Mouse (Mus musculus) urinary bladder, postnatal 14 days (tissue): ENCODE measurements at regions not wholly inside any gene's neighbourhood (a gene's known extent, or its start where the extent isn't known, plus 50 kb on each side); places are given as distances from the start of the nearest gene placed in this dataset.

Experiments used
- DNase-seq: peaks from one replicate; pipeline ENCODE4 v3.0.0; 2021; ENCODE audit warnings: low spot score

DNA sequence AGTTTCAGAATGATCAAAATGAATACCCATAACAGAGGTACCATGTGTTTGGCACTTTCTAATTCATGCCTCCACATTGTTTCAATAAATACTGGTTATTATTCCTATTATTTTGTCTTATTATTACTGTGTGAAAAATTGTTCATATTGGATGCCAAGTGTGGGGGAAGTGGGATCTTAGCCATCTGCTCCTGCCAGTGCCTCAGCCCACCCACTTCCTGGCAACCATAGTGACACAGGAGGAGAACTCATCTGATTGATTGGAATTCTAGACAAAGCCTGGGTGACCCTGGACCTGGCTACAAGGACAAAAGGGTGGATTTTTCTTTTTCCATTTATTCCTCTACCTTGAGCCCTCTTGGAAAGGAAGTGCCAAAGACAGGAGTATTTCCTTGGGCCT, 2886.8 kb upstream of the Lrrc6 start:
- no peak for DNase-seq

DNA sequence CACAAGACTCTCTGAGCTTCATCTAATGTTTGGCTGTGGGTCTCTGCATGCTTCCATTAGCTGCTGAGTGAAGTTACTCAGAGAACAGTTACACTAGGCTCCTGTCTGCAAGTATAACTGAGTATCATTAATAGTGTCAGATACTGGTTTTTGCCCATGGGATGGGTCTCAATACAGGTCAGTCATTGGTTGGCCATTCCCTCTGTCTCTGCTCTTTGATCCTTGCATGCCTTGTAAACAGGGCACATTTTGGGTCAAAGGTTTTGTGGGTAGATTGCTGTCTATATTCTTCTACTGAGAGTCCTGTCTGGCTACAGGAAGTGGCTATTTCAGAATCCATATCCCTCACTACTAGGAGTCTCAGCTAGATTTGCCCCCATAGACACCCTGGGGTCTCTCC, 2864.7 kb upstream of the Lrrc6 start:
- DNase-seq, result no peak

DNA sequence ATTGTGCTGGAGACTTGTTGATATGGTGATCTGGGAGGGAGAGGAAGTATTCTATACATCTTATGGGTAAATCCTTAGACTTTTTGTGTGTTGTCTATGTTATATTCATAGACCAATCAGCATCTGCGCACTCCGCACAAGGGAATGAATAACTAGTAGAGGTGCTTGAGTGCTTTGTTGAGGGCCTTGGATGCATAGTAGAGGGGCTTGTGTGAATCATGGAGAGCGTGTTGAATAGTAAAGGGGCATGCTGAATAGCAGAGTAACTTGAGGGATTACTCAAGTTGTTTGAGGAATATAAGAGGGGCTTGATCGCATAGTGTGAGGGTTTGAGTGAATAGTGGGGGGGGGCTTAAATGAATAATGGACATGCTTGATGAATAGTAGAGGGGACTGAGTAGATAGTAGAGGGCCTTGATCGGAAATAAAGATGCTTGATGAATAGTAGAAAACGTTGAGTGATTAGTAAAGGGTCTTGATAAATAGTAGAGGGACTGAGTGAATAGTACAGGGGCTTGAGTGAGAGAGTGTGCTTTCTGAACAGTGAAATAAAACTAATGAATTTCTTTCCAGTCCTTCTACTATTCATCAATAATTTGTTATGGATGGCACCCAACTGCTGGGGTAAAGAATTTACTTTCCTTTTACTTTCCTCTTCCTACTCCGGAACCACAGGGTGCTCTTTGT, 2849.5 kb upstream of the Lrrc6 start:
- DNase-seq, result no peak

DNA sequence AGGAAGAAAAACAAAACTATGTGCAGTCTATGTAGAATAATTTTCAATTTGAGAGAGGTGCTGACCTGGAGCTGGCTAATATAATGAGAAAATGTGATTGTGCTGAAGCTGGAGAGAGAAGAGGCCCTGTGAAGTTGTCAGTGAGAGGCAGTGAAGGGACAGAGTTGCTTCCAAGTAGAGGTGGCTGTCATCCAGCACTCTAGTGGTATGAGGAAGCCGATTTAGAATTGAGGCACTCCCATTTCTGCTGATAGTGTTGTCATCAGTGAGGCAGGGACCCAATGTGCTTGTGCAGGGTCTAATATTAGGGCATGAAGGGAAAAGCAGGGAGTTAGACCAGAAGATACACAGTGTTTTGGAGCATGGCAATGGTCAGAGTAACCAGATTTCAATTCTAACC, 2845.4 kb upstream of the Lrrc6 start:
- no peak for DNase-seq

DNA sequence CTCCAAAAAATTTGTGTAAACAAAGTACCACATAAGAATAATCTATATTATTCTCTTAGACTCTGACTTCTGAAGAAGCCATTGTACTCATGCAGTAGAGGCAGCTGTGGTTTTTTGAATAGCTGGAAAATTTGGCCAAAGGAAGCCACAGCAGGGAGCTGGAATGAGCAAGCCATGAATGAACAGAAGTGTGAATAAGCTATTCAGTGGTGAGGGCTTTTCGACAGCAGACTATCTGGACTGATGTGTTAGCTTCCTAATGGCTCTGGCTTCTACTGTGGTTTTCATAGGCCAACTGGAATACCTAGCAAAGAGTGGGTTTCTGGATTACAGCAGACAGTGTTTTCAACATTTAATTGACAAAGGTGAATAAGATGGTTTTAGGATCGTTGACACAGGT, 2842.0 kb upstream of the Lrrc6 start:
- no peak for DNase-seq

DNA sequence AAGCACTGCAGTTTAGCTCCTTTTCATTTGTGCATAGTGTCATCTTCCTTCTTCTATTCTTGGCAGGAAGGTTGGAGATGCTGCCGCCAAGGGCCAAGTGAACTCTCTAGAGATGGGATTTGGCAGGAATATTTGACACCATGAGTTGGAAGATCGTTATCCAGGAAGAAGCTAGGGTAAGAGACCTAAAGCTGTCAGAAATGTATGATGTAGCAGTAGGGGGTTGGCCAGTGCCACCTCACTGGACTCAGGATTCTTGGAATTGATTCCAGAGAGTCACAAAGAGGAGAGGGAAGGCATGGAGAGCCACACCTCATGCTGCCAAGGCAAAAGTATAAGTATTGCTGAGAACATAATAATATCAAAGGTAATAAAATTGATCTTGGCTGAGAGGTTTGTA, 2835.8 kb upstream of the Lrrc6 start:
- DNase-seq, result no peak

DNA sequence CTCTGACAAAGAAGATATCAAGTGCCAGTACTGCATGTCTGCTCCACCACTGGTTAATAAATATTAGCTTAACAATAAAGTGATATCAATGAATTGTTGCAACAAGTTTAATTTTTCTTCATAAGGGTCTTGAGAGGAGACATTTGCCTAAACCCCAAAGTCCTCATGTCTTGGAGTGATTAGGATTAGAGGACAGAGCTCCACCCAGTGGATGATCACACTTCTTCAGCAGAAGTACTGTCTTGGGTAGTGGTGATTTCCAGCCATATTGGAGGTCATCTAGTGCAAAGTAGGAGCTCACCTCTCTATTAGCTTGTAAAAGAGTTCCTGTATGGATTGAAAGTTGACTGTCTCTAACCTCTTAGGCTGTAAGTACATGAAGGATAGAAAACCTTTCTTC, 2825.8 kb upstream of the Lrrc6 start:
- DNase-seq, result no peak

DNA sequence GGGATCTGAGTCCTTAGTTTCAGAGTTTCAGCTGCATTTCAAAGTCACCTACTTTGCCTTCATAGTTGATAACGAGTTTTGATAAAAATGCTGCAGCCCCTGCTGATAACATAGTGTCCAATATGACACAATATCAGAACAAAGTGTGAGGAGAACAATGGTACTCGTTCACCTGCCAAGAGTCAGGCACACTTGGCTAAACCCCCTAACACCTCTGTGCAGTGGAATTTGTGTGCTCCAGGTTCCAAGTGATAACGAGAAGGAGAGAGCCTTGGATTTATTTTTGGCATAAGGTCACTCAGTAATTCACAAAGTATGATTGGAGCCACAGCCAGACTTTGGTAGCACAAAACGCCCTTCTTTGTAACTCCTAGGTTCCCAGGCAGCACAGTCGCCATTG, 2802.4 kb upstream of the Lrrc6 start:
- no peak for DNase-seq

DNA sequence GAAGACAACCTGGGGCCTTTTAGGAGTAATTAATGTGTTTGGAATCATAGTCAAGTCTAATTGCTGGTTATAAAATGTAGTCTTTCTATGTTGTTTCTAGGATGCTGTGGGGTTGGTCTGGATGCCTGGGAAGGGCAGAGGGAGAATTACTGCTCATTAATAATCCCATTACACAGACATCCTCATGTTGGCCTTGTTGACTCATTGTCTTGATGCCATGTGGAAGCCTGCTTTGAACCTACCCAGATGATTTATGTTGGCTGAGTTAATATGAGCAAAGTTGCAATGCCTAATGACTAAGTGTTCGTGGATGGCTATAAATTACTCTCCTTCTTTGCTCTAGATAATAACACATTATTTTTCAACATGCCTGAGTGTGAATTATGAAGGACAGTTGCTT, 2790.6 kb upstream of the Lrrc6 start:
- DNase-seq, result no peak

DNA sequence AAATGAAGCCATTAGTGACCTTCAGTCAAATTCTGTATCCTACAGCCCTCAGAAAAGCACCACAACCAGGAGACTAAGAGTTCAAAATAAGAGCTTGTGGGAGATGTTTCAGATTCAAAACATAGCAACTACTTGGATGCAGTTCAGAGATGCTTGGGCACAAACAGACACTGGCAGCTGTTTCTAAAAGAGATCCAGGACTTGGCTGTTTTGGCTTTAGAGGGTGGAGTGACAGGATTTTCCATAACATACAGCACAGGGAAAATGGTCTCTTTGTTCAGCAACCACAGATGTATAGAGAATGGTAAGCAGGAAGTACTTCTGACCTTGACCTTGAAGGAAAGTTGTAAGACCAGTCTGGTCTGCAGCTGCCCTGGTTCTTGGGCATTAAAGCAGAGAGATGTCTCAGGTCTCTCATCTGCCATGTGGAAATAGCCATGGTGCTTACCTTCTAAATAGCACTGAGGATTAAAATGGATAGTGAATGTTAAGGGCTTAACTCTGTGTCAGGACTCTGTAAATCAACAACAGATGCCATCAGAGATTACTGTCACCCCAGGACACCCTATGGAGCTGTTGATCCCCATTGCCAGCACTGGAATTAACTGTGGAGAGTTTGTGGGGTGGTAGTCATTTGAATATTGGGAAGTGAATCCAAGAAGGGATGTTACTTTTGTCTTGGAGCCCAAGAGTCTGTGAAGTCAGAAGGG, 2775.0 kb upstream of the Lrrc6 start:
- DNase-seq, result no peak

DNA sequence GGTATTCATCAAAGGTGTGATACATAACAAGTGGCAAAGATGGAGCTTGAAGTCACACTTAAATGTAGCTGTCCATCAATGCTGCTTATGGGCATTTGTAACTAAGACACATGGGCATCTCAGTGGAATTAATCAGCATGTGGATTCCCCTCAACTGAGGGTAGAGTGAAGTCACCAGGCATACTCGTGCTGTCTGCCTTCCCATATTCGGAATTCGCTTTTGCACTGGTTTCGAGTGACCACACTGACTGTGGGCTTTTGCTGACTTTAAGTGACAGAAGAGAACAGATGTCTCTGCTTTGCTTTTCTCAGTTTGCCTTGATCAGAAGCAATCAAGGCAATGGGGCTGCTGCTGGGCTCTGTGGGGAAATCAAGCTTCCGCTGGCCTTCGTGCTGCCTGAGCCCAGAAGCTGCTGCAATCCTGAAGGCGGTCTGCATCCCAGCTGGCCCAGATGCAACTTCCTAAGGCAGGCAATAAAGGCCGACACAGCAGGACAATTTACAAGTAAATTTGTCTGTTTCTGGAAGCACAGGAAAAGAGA, 2773.6 kb upstream of the Lrrc6 start:
- peak; percentile 3 for DNase-seq

DNA sequence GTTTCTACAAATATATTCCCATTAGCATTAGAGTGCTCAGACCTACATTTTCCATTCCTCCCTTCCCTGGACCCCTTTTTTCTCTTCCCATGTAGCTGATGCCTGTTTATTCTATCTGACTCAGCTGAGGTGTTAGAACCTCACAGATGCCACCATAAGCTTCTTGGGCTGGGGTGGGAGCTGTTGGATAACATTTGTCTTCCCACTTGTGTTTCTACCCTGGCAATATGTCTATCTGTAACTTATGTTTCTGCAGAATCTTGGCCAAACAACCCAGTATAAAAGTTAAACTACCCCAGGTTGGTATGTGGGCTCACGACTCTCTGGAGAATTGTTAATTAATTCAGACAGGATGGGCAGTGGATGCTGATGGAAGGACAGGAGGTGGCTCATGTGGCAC, 2772.8 kb upstream of the Lrrc6 start:
- DNase-seq, result no peak

DNA sequence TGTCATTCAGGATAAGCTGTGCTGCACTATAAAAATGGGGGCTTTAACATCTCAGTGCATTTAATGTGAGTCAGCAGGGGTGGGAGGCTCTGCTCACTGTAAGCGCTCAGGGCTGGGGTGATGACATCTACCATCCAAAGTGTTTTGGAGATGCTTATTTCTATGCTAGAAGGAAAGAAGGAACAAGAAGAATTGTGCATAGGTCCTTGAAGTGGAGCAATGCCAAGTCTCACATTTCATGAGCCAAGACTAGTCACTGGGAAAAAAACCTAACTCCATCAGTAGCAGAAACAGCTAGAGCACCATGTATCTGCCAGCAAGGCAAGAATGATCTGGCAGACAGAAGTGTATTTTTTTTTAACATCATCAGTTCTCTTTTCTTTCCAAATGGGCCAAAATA, 2761.2 kb upstream of the Lrrc6 start:
- no peak for DNase-seq

DNA sequence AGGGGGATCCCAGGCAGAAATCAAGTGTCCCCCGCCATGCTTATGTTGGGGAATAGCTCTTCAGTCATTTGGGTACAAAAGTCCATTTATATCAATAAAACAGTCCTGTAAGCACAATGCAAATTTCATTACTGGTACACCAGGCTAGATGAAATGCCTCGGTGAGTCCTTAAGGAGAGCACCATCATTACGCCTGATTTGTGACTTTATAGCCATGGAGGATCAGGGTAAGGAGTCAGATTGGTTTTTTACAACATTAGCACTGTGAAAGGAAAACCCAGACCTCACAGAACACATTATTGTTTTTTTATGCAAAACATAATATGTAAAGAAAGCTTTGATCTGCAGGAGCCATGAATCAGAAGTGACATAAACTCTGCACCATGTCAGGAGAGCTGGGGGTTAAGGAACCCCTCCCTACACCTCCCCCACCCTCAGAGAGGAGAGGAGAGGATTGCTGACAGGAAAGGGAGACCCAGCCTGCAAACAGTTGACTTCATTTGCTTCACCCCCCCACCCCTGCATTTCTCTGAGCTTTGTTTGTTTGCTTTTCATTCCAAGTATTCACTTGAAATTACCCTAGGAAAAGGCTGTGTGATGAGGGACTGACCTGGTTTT, 2756.6 kb upstream of the Lrrc6 start:
- DNase-seq, result no peak

DNA sequence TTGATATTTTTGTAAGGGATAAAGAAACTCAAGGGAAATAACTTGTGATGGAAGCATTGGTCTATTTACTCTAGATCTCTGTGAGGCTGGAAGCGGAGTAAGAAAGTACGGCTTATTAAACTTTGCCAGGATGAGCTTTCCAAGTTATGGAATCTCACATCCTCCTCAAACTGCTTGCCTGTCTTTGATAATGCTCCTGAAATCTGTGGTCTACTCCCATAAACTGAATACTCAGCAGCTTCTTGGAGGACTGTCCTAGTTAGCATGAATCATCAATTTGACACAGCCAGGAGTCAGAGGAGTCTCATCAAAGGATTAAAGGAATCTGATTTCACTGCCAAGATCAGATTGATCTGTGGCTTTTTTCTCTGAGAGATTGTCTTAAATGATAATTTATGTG, 2753.0 kb upstream of the Lrrc6 start:
- DNase-seq, result no peak

DNA sequence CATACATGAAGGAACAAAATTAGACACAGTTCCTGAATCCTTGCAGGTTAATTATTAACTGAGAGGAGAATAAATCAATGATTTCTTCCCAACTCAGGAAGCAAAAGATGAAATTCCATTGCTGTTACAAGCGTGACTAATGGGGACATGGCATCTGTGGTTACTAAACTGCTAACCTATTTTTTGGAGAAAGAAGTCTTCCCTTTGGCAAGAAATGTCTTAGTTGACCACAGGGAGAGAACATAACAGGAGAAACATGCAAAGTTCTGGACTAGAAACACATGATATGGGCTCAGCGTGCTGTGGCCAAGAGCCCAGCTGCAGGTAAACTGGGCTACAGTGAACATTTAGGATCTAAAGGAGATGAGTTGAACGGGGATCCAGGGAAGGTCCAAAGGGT, 2751.4 kb upstream of the Lrrc6 start:
- DNase-seq, result no peak

DNA sequence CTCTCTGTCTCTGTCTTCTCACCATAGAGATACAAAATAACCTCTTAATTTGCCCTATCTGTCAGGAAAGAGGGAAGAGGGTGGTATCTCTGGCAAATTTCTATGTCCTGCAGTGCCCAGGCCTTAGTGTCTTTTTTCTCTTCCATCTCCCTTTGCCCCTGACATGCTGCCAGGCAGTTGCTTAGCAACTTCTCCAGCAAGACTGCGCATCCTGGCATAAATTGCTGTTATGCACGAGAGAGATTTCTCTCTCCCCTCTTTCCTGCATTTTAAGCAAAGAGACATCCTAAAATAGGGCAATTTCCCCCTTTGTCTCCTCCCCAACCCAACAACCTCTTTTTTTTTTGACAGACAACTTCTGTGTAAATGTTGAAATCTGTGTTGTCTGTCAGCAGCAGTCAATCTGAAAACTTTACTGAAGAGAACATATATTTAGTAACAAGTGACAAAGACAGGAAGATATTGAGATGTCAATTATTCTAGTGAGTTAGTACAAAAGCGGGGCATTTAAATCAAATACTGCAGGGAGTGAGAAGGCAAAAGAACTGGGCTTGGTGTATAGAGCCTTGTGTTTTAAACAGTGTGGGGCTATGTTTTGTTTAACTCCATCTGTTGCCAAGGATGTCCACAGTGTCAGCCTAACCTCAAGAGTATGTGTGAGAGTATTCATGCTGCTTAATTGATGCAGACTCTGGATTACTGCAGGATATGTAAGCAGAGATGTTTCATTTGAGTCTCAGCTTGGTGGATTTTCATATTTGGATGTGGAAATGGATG, 2745.7 kb upstream of the Lrrc6 start:
- DNase-seq, result no peak

DNA sequence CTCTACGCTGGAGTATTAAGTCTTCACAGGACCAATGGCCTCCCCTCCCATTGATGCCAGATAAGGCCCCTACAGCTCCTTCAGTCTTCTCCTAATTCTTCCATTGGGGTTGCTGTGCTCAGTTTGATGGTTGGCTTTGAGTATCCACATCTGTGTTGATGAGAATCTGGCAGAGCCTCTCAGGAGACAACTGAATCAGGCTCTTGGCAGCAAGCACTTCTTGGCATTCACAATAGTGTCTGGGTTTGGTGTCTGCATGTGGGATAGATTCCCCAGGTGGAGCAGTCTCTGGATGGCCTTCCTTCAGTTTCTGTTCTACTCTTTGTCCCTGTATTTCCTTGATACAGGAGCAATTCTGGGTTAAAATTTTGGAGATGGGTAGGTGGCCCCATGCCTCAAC, 2734.6 kb upstream of the Lrrc6 start:
- no peak for DNase-seq

DNA sequence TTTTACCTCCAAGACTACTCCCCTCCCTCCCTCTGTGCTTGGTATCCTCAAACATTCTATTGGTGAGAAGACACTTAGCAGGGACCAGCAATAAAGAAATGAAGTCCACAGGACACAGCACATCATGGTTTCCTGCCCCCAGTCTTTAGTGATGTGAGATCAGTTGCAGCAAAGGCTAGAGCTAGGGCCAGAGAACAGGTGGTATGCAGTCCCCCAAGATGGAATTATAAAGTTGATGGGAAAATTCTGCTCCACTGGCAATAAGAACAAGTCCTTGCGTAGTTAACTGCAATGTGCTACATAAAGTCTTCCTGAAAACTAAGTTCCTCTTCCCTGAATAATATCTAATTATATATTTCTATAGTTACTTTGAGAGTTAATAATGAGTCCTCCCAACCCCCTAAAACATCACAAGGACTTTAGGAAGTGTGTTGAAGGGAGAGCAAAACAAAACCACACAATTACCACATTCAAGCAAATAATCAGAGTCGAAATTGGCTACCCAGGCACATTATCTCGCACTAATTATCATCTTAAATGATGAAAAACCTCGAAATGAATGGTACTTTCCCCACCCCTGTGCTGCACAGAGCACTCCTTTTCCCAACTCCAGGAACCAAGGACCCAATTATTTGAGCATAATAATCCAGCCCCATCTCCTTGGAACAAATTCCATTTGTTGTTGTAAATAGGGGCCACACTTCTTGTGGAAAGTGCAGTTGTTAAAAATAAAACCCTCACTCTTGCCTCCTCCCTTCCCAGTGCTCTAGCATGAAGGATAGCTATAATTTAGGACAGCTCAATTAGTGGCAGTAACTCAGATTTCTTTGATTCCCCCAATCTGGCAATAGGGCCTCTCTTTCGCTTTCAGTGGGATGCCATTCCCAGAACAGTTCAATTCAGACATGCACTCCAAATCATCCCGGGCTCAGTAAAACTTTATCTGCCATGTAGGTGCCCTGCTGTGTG, 2724.2 kb upstream of the Lrrc6 start:
- no peak for DNase-seq

DNA sequence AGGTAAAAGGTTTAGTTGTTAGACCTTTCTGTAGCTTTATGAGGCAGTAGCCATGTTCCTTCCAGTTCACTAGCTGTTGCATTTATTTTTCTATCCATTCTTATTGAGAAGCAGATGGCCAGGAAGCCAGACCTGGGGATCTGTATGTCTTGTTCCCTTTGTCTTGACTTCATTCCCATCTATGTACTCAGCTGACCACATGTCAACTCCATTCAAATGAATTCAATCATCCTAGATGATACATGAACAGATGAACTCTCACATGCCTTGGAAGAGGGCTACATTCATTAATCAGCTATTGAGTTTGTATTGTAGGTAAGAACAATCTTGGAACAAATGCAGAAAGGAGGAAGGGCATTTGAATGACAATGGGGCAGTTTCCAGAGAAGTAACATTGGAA, 2722.7 kb upstream of the Lrrc6 start:
- no peak for DNase-seq

DNA sequence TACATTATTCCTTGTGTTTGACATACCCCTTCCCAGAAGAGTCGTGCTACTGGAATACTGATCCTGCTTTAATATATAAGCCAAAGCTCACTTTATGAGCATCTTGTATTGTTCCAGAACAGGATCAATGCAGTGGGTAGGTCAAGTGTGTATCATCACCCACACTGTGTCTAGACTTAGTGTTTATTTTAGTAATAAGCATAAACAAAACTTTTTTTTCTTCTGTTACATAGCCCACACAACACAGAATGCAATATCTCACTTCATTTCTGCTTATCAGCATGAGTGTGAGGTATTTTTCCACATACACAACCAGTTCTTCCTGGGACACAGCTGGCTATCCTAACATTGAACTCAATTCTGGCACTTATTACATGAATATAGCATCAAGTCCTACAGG, 2721.7 kb upstream of the Lrrc6 start:
- no peak for DNase-seq
